Mouse (Mus musculus) heart, adult 9 months (tissue): ENCODE measurements around the gene Nanos2.

Experiments
- DNase-seq, 2 experiments: peaks; one replicate each; pipeline ENCODE4 v3.0.0; 2022; ENCODE audit warnings: low spot score in 2 of 2

Gene Nanos2

DNA sequence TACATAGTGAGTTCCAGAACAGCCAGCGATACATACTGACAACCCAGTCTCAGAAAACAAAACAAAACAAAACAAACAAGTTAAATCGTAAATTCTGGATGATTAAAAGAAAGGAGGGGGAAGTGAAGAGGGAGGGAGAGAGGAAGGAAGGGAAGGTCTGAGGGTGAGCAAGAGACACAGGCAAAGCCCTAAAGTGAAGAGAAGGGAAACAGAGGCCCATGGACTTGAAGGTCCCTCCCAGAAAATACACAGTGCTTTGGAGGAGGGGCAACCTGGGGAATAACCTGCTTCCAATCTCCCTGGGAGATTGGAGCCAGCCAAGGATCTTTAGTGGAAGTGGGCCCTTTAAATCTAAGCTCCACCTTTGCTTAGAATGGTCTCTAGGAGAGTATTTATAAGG, at the start of gene Nanos2:
Gene Nanos2, plus strand, starts transcription at position 301 of the 400 bp plus-strand sequence.
- no peak for DNase-seq

DNA sequence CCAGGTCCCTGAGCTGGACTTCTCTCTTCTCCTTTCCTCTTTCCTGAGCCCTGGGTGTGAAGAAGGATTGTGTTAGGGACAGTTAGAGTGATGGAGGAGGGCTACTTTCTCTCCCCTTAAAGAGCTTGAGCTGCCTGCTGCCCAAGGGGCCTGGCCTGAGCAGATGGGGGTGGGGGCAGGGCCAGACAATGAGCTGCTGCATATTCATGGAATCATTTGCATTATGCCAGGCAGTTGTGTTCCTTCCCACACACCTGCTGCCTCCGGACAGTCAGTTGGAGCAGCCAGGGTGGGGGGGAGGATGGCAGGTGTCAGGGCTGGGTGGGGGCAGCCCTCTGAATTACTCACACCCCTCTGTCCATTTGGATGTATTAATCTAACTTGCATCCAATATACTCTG, 44.8 kb upstream of the Nanos2 start:
- DNase-seq, result no peak

DNA sequence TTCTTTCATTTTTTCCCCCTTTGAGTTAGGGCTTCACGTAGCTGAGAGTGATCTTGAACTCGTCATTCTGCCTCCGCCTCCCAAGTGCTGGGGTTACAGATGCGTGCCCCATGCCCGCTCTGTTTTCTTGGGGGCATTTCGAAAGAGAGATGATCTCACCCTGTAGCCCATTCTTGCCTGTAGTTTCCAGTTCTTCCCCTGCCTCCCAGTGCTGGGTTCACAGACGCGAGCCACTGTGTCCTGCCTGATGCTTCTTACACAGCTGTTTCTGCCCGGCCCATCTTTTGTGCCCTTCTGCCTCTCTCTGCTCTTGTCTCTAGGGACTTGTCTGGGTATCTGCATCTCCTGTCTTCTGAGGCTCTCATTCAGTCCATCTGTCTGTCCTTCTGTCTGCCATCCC, 44.4 kb upstream of the Nanos2 start:
- no peak for DNase-seq

DNA sequence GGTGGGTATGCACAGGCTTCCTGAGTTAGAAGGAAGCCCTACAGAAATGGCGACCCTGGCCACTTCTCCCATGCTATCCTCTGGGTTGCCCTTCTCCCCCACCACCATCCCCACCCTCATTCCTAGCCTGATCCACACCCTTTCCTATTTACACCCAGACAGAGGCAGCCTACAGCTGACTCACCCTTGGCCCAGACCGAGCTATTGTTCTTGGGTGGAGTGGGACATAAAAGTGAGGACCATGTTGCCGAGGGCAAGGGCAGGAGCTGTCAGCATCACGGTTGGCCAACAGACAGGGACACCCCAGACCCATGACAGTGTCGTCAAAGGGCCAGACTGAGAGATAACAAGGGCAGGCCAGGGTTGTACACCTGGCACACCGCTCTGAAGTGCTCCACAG, 39.0 kb upstream of the Nanos2 start:
- peak; percentile 75 to 92 for DNase-seq

DNA sequence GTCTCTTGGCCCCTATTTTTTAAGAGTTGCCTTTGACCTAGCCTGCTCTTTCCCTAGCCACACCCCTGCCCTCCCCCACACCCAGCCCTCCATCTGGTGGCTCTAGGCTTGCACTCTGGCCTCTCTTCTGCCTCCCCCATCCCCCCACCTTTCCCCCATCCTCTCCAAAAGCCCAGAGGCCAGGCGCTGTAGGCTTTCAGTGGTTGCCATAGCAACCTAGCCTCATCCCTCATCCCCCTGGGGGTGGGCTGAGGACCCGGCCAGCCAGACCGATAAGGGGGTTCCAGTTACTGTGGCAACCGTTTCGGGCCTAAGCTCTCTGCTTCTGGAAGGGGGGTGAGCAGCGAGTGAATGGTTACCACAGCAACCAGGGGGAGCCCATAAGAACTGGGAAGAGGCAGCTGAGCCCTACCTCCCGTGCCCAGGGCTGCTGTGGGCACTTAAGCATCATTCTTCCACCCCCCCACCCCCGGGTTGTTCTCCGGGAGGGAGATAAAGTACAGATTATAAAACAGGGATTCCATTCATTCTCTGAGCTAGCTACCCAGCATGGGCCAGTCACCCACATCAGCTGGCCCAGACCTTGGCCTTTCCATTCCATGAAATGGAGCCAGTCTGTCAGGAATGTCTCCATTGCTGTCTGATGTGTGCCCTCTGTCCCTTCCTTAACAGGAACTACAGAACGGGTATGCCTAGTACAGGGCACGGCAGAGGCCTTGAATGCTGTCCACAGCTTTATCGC, 37.2 kb upstream of the Nanos2 start:
- no peak for DNase-seq

DNA sequence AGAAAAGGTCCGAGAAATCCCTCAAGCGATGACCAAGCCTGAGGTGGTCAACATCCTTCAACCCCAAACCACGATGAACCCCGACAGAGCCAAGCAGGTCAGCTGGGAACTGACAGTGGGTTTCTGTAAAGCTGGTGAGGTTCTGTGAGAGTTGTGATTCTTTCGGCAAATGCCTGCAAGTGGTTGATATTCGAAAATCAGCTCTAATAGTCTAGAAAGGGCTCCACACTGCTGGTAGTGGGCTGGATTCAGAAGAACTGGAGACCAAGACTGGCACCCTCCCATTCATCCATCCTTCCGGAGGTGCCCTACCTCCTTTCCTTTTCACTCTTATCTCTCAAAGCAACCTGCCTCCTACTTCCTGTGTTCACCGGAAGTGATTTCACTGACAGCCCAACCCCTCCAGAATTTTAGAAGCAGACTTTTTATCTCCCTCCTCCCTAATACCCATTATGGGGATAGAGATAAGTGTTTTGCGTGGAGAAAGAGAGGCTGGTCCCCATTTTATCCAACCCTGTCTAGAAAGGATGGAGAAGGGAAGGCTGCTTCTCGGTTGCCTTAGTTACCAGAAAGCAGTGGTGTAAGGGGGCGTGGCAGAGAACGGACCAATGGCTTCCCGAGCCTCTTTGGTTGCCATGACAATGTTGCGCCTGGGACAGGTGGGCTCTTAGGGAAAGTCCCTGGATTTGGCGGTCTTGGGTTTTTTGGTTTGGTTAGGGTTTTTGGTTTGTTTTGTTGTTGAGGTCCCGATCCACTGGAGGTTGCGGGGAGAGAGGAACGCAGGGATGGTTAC, 36.5 kb upstream of the Nanos2 start:
- DNase-seq, result no peak

DNA sequence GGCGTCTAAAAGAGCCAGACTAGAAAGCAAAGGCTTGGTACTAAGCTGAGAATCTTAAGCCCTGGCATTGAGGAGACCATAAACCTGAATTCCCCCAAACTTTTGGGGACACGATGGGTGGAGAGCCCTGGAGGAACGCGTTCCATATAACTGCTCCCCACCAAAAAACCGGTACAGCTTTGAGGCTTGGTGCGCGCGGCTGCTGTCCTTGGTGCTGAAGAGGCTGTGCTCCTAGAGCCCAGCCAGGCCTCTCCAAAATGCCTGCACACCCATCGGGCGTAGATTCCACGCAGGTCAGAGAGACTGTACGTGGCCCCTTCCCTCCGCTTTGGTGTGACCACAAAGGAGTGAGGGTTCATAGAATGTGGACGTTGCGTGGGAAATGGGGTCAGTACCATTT, 35.8 kb upstream of the Nanos2 start:
- DNase-seq, result no peak

DNA sequence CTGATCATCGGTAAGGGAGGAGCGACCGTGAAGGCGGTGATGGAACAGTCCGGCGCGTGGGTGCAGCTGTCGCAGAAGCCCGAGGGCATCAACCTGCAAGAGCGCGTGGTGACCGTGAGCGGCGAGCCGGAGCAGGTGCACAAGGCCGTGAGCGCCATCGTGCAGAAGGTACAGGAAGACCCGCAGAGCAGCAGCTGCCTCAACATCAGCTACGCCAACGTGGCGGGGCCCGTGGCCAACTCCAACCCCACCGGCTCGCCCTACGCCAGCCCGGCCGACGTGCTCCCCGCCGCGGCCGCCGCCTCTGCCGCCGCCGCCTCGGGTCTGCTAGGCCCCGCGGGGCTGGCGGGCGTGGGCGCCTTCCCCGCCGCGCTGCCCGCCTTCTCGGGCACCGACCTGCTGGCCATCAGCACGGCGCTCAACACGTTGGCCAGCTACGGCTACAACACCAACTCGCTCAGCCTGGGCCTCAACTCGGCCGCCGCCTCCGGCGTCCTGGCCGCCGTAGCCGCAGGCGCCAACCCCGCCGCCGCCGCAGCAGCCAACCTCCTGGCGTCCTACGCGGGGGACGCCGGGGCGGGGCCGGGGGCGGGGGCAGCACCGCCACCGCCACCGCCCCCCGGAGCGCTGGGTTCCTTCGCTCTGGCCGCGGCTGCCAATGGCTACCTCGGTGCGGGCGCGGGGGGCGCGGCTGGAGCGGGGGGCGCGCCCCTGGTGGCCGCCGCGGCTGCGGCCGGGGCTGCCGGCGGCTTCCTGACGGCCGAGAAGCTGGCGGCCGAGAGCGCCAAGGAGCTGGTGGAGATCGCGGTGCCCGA, 29.4 kb upstream of the Nanos2 start:
- peak; percentile 60 to 63 for DNase-seq

DNA sequence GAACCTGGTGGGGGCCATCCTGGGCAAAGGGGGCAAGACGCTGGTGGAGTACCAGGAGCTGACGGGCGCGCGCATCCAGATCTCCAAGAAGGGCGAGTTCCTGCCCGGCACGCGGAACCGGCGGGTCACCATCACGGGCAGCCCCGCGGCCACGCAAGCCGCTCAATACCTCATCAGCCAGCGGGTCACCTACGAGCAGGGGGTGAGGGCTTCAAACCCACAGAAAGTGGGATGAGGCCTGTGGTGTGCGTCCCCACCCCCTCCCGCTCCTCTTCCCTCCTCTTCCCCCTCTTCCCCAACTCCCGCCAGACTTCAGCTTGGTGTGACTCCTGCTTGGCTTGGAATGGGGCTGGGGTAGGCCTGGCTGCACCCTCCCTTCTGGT, 28.8 kb upstream of the Nanos2 start:
- no peak for DNase-seq

DNA sequence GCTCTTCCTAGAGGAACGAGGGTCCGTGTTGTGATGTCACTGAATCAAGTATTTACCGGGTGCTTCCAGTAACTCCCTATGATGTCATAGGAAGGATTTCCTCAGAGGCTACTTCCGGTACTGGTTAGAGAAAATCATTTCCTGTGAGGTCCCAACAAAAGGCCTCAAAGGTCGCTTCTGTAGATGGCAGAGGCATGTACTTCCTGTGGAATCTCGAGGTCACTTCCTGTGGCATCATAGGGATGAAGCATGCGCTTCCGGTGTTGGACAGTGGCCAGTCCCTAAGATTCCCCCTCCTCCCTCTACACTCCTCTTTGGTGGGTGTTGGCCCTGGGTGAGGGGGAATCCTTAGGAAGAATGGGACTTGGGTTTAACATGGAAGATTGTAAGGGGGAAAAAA, 27.8 kb upstream of the Nanos2 start:
- peak; percentile 65 to 80 for DNase-seq

DNA sequence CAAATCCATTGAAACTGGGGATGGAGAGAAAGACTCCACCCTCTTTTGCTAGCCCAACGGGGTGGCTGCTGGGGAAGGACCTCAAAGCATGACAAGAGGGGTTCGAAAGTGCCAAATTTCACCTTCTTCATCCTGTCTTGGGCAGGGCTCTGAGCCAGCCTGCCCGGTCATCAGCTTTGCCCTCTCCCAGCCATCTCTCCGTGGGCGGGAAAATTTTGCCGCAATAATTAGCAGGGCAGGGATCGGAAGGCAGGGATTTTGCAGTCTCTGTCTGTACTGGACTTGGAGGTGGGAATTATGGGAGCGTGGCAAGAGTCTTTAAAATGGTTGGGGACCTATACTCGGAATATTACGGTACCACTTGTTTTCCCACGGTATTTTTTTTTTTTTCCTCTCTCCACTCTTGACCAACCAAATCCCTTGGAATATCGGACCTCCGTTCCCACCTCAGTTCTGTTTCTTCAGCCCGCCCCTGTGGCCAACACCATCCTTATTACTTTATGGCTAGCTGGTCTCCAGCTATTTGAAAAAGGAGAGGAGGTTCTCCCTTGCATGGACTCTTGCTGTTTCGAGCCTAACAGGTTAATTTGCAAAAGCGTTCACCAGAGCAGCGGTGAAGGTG, 24.9 kb upstream of the Nanos2 start:
- no peak for DNase-seq

DNA sequence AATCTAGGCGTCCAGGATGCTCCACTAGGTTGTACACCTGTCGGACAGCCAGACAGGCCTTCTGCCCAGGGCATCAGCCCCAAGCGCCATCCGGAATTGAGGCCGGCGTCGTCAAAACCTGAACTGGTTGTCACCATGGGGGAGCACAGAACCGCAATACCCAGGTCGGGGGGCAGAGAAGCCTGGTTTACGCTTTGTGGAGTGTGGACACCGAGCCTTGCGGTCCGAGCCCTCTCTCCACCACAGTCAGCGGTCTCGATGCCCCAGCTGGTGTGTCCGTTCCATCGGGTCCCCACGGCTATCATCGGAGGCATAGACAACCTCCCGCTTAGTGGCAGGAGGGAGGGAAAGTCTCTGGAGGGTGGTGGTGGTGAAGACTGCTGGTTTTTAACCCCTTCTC, 24.4 kb upstream of the Nanos2 start:
- no peak for DNase-seq

DNA sequence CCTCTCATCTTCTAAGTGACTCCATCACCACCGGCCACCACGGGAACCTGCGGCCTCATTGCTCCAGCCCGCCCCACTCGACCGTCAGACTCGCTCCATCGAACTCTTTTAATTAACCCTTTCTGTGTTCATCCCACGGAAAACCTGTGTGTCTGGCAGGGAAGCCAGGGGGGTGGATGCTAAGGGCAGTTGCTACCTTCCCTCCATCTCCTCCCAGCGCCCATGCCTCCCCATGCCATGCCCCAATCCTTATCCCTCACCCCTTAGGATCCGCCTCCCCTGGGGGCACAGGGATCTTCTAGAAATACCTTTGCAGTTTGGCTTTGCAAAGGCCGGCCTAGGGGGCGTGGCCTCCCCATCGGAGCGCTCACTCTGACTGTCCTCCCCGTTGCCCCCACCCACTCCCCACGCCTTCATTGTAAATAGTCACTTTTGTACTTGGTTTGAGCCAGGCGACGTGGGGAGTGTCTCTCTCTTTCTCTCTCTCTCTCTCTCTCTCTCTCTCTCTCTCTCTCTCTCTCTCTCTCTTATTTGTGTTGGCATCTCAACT, 23.8 kb upstream of the Nanos2 start:
- DNase-seq, result no peak

DNA sequence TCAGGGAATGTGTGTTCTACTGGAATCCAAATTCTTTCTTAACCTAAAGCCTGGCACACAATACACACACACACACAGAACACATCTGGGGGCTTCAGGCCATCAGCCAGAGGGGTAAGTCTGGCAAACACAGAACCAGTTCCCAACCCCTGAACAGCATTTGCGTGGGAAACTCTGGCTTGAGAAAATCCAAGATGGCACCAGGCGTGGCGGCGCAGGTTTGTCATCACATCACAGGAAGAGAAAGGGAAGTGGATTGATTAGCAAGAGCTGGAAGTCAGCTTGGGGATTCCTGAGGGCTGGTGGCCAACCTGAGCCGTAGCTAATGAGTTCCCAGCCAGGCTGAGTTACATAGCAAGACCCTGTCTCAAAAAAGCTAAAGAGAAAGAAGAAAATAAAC, 21.9 kb upstream of the Nanos2 start:
- DNase-seq, result no peak

DNA sequence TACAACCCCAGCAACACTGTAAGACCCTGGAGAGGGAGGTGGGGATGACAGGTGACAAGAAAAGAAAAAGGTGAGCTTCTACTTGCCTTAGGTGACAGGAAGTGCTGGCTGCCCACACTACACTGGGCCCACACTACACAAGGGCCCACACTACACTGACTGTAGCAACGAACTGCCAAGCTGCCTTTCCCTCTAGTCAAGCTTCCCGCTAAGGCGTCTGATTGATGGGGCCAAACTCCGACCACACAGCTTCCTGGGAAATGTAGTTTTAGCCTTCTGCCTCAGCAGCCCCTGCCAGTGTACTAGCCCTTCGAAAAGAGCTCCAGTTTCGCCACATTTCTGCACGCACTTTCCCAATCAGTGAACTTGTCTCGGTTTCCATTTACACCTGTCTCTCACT, 19.6 kb upstream of the Nanos2 start:
- no peak for DNase-seq

DNA sequence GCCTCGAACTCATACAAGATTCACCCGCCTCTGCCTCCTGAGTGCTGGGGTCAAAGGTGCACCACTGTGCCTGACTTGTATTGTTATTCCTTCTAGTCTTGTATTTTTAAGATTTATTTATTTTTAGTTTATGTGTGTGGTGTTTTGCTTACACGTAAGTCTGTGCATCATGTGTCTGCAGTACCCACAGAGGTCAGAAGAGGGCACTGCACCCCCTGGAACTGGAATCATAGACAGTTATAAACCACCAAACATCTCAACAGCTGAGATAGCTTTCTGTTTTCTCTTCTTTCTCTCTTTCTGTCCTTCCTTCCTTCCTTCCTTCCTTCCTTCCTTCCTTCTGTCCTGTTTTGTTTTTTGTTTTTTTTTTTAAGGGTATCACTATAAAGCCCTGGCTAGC, 16.2 kb upstream of the Nanos2 start:
- DNase-seq, result no peak

DNA sequence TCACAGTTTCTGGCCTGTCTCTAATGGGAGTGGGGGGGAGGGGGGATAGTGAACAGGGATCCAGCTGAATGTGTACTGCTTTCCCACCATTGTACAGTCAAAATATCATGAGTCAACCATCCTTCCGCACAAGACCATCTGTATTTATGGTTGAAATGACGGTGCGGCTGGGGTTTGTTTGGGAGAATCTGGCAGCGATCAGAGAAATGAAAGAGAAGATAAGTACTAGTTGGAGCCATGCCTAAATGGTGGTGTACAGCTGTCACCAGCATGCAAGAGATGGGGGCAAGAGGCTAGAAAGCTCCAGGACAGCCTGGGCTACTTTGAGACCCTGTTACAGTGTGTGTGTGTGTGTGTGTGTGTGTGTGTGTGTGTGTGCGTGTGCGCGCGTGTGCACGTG, 8.8 kb upstream of the Nanos2 start:
- no peak for DNase-seq

DNA sequence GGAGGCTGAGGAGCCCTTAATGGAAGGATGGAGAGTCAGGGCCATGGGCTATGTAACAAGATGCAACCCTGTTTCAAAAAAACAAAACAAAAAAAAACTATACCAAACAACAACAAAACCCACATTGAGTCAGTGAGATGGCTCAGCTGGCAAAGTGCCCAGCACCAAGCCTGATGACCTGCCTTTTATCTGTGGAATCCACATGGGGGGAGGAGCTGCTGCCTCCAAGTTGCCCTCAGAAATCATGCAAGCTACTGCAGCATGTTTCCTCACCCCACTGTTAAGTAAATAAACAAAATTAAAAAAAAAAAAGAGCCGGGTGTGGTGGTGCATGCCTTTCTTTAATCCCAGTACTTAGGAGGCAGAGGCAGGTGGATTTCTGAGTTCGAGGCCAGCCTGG, 697 bp upstream of the Nanos2 start:
- DNase-seq, result no peak

DNA sequence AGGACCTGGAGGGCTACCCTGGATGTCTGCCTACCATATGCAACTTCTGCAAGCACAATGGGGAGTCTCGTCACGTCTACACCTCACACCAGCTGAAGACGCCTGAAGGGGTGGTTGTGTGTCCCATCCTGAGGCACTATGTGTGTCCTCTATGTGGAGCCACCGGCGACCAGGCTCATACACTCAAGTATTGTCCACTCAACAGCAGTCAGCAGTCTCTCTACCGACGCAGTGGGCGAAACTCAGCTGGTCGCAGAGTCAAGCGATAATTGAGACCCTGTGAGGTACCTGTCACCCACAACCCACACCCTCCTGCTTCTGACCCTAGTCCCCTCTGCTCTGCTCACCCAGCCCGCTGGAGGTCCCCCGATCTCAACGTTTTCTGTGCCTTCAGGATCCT, 547 bp downstream of the Nanos2 start:
- no peak for DNase-seq

DNA sequence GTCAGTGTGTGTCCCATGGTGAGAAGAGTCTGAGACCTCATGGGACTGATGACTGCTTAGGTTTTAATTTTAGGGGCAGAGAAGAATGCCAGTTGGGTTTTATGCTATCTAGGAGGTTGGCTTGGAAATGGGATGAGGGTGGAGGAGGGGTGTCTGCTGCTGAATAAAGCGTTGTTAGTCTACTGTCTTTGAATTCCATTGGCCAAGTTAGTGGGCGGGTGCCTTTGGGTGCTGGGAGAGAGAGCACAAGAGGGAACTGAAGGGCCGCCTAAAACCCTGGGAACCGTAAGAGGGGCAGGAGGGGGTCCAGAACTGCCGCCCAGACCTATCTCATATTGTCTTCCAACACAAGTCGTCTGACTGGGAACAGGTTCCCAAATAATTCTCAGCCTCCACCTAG, 1.6 kb downstream of the Nanos2 start:
- DNase-seq, result no peak

DNA sequence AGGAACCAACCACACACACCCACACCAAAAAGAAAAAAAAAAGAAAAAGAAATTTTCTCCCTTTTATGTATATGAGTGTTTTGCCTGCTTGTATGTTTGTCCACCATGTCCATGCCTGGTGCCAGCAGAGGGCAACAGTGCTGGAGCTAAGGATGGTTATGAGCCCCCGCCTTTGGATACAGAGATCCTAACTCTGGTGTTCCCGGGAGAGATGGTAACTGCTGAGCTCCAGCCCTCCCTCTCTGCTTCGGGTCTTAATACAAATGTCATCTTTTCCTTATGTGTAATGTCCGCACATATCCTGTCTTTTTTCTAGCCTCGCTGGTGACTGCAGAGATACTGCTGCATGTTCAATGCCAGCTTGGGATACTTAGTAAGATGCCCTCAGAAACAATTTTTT, 2.8 kb downstream of the Nanos2 start:
- DNase-seq, result no peak
